Mouse (Mus musculus) kidney, postnatal 10 days (tissue): ENCODE measurements at regions not wholly inside any gene's neighbourhood (a gene's known extent, or its start where the extent isn't known, plus 50 kb on each side); places are given as distances from the start of the nearest gene placed in this dataset.

Experiments used
- DNase-seq: peaks from one replicate; pipeline ENCODE4 v3.0.0; 2021; ENCODE audit warnings: mixed read lengths

- peak; percentile 15 for DNase-seq
Observed at GRCm38 (mm10) chr5:90706350-90706749, 52.8 kb upstream of the Cxcl5 start.

- DNase-seq = no peak
Observed at GRCm38 (mm10) chr5:90703653-90704052, 55.5 kb upstream of the Cxcl5 start.

- no peak for DNase-seq
Observed at GRCm38 (mm10) chr5:90700178-90700577, 59.0 kb upstream of the Cxcl5 start.

- no peak for DNase-seq
Observed at GRCm38 (mm10) chr5:90696064-90696463, 55.6 kb upstream of the Rassf6 start.

GRCm38 (mm10) chr5:90694431-90694830 is 54.0 kb upstream of the Rassf6 start:
- DNase-seq = no peak

- no peak for DNase-seq
Observed at GRCm38 (mm10) chr5:90690746-90691145, 50.3 kb upstream of the Rassf6 start.
